ENCODE assay signal across 23 mouse cellular contexts in genomic region chr12:16886354-16886753, GRCm38 (mm10). TPM values are rescaled to one million over a fixed set of nuclear protein-coding genes. Genes with fewer than 3 reads are reported as not detected.
DNase-seq lines count a peak whose midpoint lies in the region; ATAC-seq and TF ChIP-seq lines count a peak whose summit lies in the region.
"Had no signal": no experiment of that assay in that cellular context is flagged by ENCODE, and none has a peak within 500 bp of the region (broad histone marks: within the 10 kb centered on the region; RNA-seq: fewer than 3 reads in every experiment).

No protein-coding gene starts in this region.

- no peaks in the 10 kb centered on the region for H3K9me3 ChIP-seq in midbrain, embryonic 11.5 days (ENCODE audit: control insufficient read depth, low read length)
- H3K9me3 ChIP-seq in midbrain, postnatal 0 days (ENCODE audit: low read length): no peaks in the 10 kb centered on the region
- H3K9me3 ChIP-seq: embryonic facial prominence, embryonic 13.5 days; embryonic facial prominence, embryonic 15.5 days; forebrain, embryonic 10.5 days; forebrain, embryonic 12.5 days had no signal

- 93% methylated on average over 6 of the region's 6 CpGs for WGBS in midbrain, embryonic 11.5 days
- 90% methylated on average over 6 of the region's 6 CpGs for WGBS in midbrain, postnatal 0 days

- H3K4me2 ChIP-seq in midbrain, embryonic 11.5 days: no peak overlapping the region
- H3K4me2 ChIP-seq in midbrain, postnatal 0 days (ENCODE audit: low read depth, low read length, poor library complexity, severe bottlenecking): no peak overlapping the region
- H3K4me2 ChIP-seq: embryonic facial prominence, embryonic 13.5 days; embryonic facial prominence, embryonic 15.5 days; forebrain, embryonic 12.5 days had no signal

- H3K4me1 ChIP-seq in midbrain, embryonic 11.5 days (ENCODE audit: control insufficient read depth, insufficient read depth, low read length): no peaks in the 10 kb centered on the region
- H3K4me1 ChIP-seq in midbrain, postnatal 0 days (ENCODE audit: insufficient read depth, low read length): no peaks in the 10 kb centered on the region
- H3K4me1 ChIP-seq: embryonic facial prominence, embryonic 13.5 days; embryonic facial prominence, embryonic 15.5 days; forebrain, embryonic 12.5 days had no signal

- H3K9ac ChIP-seq in midbrain, embryonic 11.5 days (ENCODE audit: low read length): no peak overlapping the region
- H3K9ac ChIP-seq in midbrain, postnatal 0 days (replicated peaks; ENCODE audit: low read length, poor library complexity, severe bottlenecking): no peak overlapping the region
- H3K9ac ChIP-seq: embryonic facial prominence, embryonic 13.5 days; embryonic facial prominence, embryonic 15.5 days; forebrain, embryonic 12.5 days had no signal

- intact Hi-C loops in heart, postnatal 14 days (cut with DNase I): no loop called here

- no peaks in the 10 kb centered on the region for H3K36me3 ChIP-seq in midbrain, embryonic 11.5 days (ENCODE audit: control insufficient read depth, insufficient read depth, low read length)
- H3K36me3 ChIP-seq in midbrain, postnatal 0 days (ENCODE audit: insufficient read depth, low read length): no peaks in the 10 kb centered on the region
- H3K36me3 ChIP-seq: embryonic facial prominence, embryonic 13.5 days; embryonic facial prominence, embryonic 15.5 days; forebrain, embryonic 10.5 days; forebrain, embryonic 12.5 days had no signal

- ATAC-seq in midbrain, embryonic 11.5 days (ENCODE audit: low FRiP score): no peak
- no peak for ATAC-seq in midbrain, postnatal 0 days (ENCODE audit: low FRiP score)
- ATAC-seq: forebrain, embryonic 14.5 days; forebrain, embryonic 16.5 days had no signal

- no peak overlapping the region for H3K4me3 ChIP-seq in midbrain, embryonic 11.5 days (ENCODE audit: low read depth, low read length)
- H3K4me3 ChIP-seq in midbrain, postnatal 0 days (ENCODE audit: low read depth, low read length): no peak overlapping the region
- H3K4me3 ChIP-seq: embryonic facial prominence, embryonic 13.5 days; embryonic facial prominence, embryonic 15.5 days; erythroblast, embryonic 14.5 days; forebrain, embryonic 10.5 days; forebrain, embryonic 12.5 days had no signal

- no peaks in the 10 kb centered on the region for H3K27me3 ChIP-seq in midbrain, embryonic 11.5 days (ENCODE audit: control insufficient read depth, insufficient read depth, low read length)
- H3K27me3 ChIP-seq in midbrain, postnatal 0 days (ENCODE audit: insufficient read depth, low read length): no peaks in the 10 kb centered on the region
- H3K27me3 ChIP-seq: embryonic facial prominence, embryonic 13.5 days; embryonic facial prominence, embryonic 15.5 days; forebrain, embryonic 12.5 days had no signal

- peak; percentile 84 for DNase-seq in heart, adult 11 months
- DNase-seq in heart, postnatal 14 days: no peak
- DNase-seq in midbrain, embryonic 11.5 days (ENCODE audit: low spot score, missing footprints): peak; percentile 47
- no peak for DNase-seq in midbrain, postnatal 0 days (ENCODE audit: low spot score)
- no peak for DNase-seq in layer of hippocampus, adult 9-11 months
- DNase-seq: adrenal gland, adult 2 months; adrenal gland, postnatal 10 days; adrenal gland, postnatal 25 days; B cell, adult 2 months; cerebellum, adult 11 months; cerebellum, adult 18-20 months; cerebellum, adult 8-10 months; cerebellum, adult 9-11 months; cerebellum, postnatal 14 days; cerebellum, postnatal 36 days; embryo, embryonic 11 days had no signal

- H3K27ac ChIP-seq in midbrain, embryonic 11.5 days (ENCODE audit: low read depth, low read length): no peak overlapping the region
- H3K27ac ChIP-seq in midbrain, postnatal 0 days (ENCODE audit: low read depth, low read length): no peak overlapping the region
- H3K27ac ChIP-seq: embryonic facial prominence, embryonic 13.5 days; embryonic facial prominence, embryonic 15.5 days; forebrain, embryonic 10.5 days; forebrain, embryonic 12.5 days had no signal

- TF ChIP-seq CTCF in midbrain, postnatal 0 days (IDR thresholded peaks at IDR 0.05): no peak

RNA-seq across cellular contexts. Expression of gene Rock2, which starts 8.3 kb away (rescaled TPM):
- 10 to 100 TPM; 83.6 to 87.4 TPM for total RNA-seq in heart, postnatal 14 days (2021)
- 14.4 and 14.9 TPM in 2 replicates for polyA plus RNA-seq in midbrain, embryonic 11.5 days (2014; fragmentation: Nextera tagmentation; extraction: Ambion mirVana)
- total RNA-seq in midbrain, postnatal 0 days (2014; rRNA removed): 27.3 and 40.5 TPM in 2 replicates
- 9.0 and 12.7 TPM in 2 replicates for polyA plus RNA-seq in midbrain, postnatal 0 days (2015; fragmentation: Nextera tagmentation; extraction: Ambion mirVana)

Comparison
In these comparisons a context has a peak if more than half of its experiments do, and no peak if none do; other contexts are left out.
1. DNase-seq: peak in heart, adult 11 months (single experiment) and midbrain, embryonic 11.5 days (single experiment); none in heart, postnatal 14 days (0 of 2), midbrain, postnatal 0 days (single experiment) and layer of hippocampus, adult 9-11 months (single experiment).